Mouse (Mus musculus): ENCODE results near the gene Tmem203. TPM values are rescaled to one million over a fixed set of nuclear protein-coding genes. Genes with fewer than 3 reads are reported as not detected.

Tmem203 gene
- total RNA-seq, 2 experiments from 2014 or later, result 35.1 to 35.8 TPM

DNA sequence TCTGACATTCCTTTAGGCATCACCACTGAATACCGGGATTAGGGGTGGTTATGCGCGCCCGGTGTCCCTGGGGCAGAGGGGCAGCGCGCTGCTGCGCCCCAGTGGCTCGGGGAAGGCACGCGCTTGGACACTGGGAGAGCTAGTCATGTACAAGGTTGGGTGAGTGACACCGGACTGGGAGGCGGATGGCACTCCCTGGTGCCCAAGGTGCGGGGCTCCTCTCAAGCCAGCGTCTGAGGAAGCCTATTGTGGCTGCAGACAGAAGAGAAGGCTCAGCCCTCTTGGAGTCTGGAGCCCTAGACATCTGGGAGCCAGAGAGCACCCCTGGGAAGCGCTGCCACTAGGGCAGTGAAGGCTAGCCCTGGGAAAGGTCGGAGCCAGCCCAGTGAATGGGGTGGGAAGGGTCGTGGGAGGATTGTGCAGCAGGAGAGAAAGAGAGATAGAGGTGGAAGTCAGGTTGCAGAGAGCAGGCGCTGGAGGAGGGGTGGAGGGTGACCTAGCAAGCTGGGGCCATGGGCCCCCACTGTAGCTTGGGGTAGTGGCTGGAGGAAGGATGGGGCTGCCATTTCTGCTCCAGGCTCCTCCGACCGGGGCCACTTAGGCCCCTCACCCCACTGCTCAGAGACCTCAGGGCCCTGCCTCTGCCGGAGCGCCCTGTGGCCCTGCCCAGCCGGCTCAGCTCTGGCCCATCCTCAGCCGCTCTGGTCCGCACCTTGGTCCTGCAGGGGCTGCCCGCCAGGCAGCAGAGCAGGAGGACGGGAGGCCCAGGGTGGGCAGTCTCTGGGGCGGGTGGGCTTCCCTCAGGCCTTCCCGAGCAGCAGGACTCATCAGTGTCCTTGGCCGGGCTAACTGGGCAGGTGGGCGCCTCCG lies 36.2 kb downstream of the Tmem203 start:
- H3K27ac ChIP-seq, result peak overlapping the region; percentile 92
- TF ChIP-seq CTCF (conservative IDR thresholded peaks at IDR 0.05), result peak; percentile 54
- H3K4me3 ChIP-seq, result no peak overlapping the region; the same call in 1 of the 2 replicates
- peak in 1 of 2 experiments; percentile 4 for DNase-seq (ENCODE audit: low spot score in 2 of 2)

DNA sequence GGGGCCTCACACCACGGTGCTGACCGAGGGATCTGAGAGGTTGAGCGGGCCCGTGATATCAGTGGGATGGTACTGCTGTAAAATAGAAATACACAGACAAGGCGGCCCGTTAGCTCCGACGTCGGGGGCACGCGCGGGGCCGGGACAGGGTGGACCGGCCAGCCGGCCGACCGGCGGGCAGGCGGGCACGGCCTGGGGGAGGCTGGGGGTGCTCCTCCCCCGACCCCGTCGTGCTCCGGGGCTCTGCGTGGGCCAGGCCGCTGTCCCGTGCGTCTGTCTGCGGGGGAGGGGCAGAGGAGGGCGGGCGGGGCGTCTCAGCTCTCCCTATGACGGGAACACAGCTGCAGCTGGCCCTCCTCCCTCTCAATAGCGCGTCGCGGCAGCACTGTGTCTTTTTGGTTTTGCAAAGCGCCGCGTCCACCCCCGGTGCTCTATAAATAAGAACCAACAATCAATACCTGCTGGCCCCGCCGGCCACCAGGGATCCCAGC lies 36.9 kb downstream of the Tmem203 start:
- Histone ChIP-seq H3K4me3 (peak overlapping the region; percentile 37), H3K27ac (peak overlapping the region; percentile 92)
- DNase-seq (ENCODE audit: low spot score in 2 of 2), result peak in 1 of 2 experiments; percentile 11
- TF ChIP-seq CTCF (conservative IDR thresholded peaks at IDR 0.05), result no peak

DNA sequence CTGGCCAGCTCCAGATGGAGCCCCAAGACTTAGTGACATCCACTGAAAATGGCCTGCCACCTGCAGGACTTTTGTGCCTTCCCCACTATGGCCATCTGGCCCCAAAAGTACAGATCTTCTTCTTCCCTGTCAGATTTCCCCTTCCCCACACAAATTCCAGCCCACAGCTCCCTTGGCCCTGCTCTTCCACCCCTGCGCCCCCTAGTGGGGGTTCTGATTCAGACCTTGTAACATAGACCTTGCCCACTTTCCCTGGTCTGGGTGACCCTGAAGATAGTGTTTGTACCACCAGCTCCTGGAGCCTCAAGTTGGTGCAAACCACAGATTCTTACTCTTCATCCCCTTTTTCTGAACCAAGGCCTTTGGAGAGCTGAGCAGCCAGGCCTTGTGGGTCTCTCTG lies 37.6 kb downstream of the Tmem203 start:
- TF ChIP-seq CTCF (conservative IDR thresholded peaks at IDR 0.05), result peak; percentile 96
- Histone ChIP-seq H3K27ac (peak overlapping the region; percentile 92), H3K4me3 (no peak overlapping the region; the same call in 1 of the 2 replicates)
- peak; percentile 51 to 84 for DNase-seq (ENCODE audit: low spot score in 2 of 2)

DNA sequence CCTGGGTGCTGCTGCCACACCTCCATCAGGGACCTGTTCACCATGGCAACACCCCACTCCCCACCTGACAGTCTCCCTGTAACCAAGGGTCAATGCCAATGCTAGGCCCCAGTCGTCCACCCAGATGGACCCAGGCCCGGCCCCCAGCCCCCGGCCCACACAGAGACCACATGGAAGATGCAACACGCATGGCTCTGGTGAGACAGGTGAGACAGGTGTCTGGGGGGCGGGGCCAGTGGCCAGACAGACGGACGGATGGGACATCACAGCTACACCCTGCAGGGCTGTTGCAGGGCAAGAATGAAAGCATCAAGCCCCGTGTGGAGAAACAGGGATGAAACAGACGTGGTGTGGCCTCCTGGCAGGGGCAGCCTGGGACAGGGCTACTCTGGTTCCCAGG lies 38.5 kb downstream of the Tmem203 start:
- no peak overlapping the region for H3K4me3 ChIP-seq
- no peak for DNase-seq (ENCODE audit: low spot score in 2 of 2)
- no peak for TF ChIP-seq CTCF (conservative IDR thresholded peaks at IDR 0.05)
- peak overlapping the region; percentile 92; the same call in 1 of the 2 replicates for H3K27ac ChIP-seq

DNA sequence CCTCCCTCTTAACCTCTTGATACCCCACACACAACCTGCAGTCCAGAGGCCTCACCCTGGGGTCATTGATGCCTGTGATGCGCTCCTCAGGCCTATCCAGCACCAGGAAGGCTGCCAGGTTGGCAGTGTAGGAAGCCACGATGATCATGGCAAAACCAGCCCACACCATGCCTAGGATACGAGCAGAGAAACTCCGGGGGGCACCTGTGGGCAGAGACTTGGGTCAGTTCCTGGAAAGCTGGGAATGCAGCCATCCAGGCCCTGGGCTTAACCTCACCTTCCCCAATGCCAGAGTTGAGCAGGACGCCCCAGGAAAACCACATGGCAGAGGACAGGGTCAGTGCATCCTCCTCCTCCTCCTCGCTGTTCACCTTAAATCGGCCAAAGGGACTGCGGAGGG lies 41.9 kb downstream of the Tmem203 start:
- DNase-seq (ENCODE audit: low spot score in 2 of 2), result no peak
- Histone ChIP-seq H3K4me3 (no peak overlapping the region), H3K27ac (no peak overlapping the region)
- no peak for TF ChIP-seq CTCF (conservative IDR thresholded peaks at IDR 0.05)

DNA sequence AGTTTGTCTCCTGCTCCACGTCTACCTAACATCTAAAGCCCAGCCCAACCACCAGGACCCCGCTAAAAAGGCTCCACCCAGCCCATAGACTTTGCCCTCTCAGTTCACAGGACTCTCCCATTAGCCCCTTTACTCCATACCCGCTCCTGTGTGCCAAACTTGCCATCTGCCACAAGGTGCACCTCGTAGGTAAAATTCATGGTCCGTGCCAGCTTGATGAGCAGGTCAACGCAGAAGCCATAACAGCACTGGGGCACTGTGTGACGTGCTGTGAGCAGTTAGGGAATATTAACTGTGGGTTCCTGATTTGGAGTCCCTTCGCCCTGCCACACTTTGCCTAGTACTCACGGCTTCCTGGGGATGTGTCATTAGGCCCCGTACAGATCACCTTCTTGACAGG lies 42.8 kb downstream of the Tmem203 start:
- DNase-seq (ENCODE audit: low spot score in 2 of 2), result no peak
- TF ChIP-seq CTCF (conservative IDR thresholded peaks at IDR 0.05), result no peak

DNA sequence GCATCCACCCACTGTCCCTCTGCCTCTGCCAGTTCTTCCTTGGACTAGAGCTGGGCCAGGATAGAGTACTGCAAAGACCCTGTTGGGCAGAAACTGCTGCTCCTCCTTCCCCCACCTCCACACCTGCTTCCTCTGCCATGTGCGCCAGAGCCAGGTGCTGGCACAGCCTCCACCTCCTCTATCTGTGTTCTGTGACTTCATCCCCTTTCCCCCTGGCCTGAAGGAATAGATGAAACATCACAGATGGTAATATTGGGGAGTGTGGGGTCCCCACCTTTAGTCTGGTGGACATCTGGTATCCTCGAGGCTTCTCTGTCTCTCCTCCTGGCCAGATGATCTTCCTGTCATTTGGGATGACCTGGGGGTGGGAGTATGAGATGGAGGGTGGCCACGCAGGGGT lies 48.2 kb downstream of the Tmem203 start:
- H3K4me3 ChIP-seq, result no peak overlapping the region
- no peak for DNase-seq (ENCODE audit: low spot score in 2 of 2)
- H3K27ac ChIP-seq, result no peak overlapping the region
- no peak for TF ChIP-seq CTCF (conservative IDR thresholded peaks at IDR 0.05)

More for the DNA sequence above, 42.8 kb downstream of the Tmem203 start:
- no peak overlapping the region for H3K4me3 ChIP-seq
- H3K27ac ChIP-seq, result no peak overlapping the region

DNA sequence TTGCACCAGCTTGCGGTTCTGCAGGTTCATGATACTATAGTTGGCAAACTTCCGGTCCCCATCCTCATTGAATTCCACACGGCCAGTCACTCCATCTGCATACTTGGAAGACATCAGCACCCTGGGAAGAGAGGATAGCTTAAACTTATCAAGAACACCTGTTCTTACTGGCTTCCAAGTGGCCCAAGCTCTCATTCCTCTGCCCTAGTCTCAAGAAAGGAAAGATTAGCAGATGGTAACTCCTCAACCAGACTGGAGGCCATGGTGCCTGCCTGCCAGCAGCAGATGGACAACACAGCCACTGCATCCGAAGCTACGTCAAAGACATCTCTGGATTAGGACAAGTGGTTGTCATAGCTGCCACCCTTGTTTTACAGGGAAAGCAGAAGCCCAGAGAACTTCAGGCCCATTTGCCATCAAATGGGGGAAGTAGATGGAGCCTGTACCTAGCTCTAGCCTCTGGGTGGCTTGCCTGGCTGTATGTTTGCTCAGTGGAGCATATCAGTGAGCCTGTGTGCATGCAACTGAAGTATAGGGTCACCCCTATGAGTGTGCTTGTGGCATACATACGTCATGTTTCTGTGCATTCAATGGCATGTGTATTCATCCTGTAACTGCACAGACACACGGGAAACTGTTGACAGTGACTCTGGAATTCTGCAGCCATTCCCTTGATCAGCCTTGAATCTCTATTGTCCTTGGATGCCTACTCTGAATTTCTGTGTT lies 48.9 kb downstream of the Tmem203 start:
- Histone ChIP-seq H3K27ac (peak overlapping the region; percentile 48; the same call in 1 of the 2 replicates), H3K4me3 (no peak overlapping the region; the same call in 1 of the 2 replicates)
- no peak for TF ChIP-seq CTCF (conservative IDR thresholded peaks at IDR 0.05)
- DNase-seq (ENCODE audit: low spot score in 2 of 2), result peak in 1 of 2 experiments; percentile 16

DNA sequence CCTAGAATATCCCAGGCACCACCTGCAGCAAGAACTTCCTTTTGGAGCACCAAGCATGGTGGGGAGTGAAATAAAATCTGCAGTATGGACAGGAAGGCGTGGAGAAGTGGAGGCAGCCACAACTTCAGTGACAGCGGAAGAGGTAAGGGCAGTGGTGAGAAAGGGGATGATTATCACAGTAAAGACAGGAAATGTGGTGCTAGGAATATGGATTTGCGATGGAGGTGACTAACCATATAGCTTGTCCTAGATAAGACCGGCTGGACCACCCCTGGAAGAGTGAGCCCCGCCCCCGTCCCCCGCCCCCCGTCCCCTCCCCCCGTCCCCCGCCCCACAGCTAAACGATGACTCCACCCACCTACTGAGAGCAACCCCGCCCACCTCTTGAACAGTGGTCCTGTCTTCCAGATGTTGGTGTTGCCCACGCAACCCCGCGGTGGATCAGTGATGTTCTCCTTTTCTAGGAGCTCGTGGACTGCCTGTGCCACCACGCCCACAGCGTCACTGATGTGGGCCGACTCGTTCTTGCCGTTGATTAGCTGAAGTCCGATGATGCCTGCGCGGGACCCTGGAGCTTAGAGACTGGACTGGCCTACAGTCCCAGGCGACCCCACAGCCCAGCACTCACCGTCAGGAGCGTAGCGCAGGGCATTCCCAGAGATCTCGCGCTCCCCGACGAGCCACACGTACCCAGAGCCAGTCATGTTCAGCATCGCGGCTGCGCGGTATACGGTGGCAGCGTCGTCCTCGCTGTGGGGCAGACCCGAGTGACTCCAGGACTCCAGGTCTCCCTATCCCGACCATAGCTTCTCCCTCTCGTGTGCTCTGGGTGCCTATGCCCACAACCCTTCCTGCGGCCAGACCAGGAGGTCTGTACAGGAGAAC lies 49.7 kb downstream of the Tmem203 start:
- DNase-seq (ENCODE audit: low spot score in 2 of 2), result peak in 1 of 2 experiments; percentile 10
- peak overlapping the region; percentile 51; the same call in 1 of the 2 replicates for H3K27ac ChIP-seq
- no peak for TF ChIP-seq CTCF (conservative IDR thresholded peaks at IDR 0.05)

More for the DNA sequence above, 49.7 kb downstream of the Tmem203 start:
- H3K4me3 ChIP-seq, result peak overlapping the region; percentile 46

Other genes starting within 250 kb of the Tmem203 start
- 1,000 to 10,000 TPM in 1 of 2 experiments, 100 to 1,000 TPM in 1; 975 to 1,037 TPM for gene Nsmf, start 201.1 kb upstream of the Tmem203 start, total RNA-seq (2021)
- not detected for gene Entpd8, start 175.1 kb upstream of the Tmem203 start, total RNA-seq (2021)
- gene Noxa1, start 160.3 kb upstream of the Tmem203 start, total RNA-seq (2021), result not detected
- 10 to 100 TPM; 21.3 to 21.9 TPM for gene Nrarp, start 74.7 kb upstream of the Tmem203 start, total RNA-seq (2021)
- 1 to 10 TPM; 2.2 to 3.0 TPM for gene Tor4a, start 58.6 kb upstream of the Tmem203 start, total RNA-seq (2021)
- gene Nelfb, start 44.0 kb upstream of the Tmem203 start, total RNA-seq (2021), result 10 to 100 TPM; 57.0 to 58.5 TPM
- gene Stpg3, start 40.8 kb upstream of the Tmem203 start, total RNA-seq (2021), result under 1 TPM in 1 of 2 experiments, not detected in 1; 0.33 TPM
- not detected for gene Fam166a, start 36.7 kb upstream of the Tmem203 start, total RNA-seq (2021)
- 100 to 1,000 TPM; 305 to 309 TPM for gene Tubb4b, start 30.7 kb upstream of the Tmem203 start, total RNA-seq (2021)
- gene Slc34a3, start 21.1 kb upstream of the Tmem203 start, total RNA-seq (2021), result not detected
- gene Rnf224, start 18.7 kb upstream of the Tmem203 start, total RNA-seq (2021), result not detected
- 100 to 1,000 TPM; 228 to 232 TPM for gene Rnf208, start 13.2 kb upstream of the Tmem203 start, total RNA-seq (2021)
- not detected for gene Cysrt1, start 13.0 kb upstream of the Tmem203 start, total RNA-seq (2021)
- gene AL732309.1, start 8.6 kb upstream of the Tmem203 start, total RNA-seq (2021), result 1 to 10 TPM; 2.2 to 2.4 TPM
- 10 to 100 TPM; 21.5 to 23.8 TPM for gene Tprn, start 7.2 kb downstream of the Tmem203 start, total RNA-seq (2021)
- gene Ssna1, start 17.0 kb downstream of the Tmem203 start, total RNA-seq (2021), result 10 to 100 TPM; 64.5 to 69.3 TPM
- gene Anapc2, start 17.0 kb downstream of the Tmem203 start, total RNA-seq (2021), result 10 to 100 TPM; 84.6 to 84.7 TPM
- gene Tmem210, start 32.7 kb downstream of the Tmem203 start, total RNA-seq (2021), result not detected
- not detected for gene Lrrc26, start 34.5 kb downstream of the Tmem203 start, total RNA-seq (2021)
- gene Grin1, start 63.7 kb downstream of the Tmem203 start, total RNA-seq (2021), result 100 to 1,000 TPM; 443 to 449 TPM
- gene Man1b1, start 76.9 kb downstream of the Tmem203 start, total RNA-seq (2021), result 10 to 100 TPM; 56.4 to 58.0 TPM
- 10 to 100 TPM; 32.1 to 36.2 TPM for gene Dpp7, start 100.9 kb downstream of the Tmem203 start, total RNA-seq (2021)
- gene Uap1l1, start 110.2 kb downstream of the Tmem203 start, total RNA-seq (2021), result 10 to 100 TPM; 14.6 to 19.8 TPM
- 1 to 10 TPM; 3.0 to 4.0 TPM for gene Sapcd2, start 116.9 kb downstream of the Tmem203 start, total RNA-seq (2021)
- gene Entpd2, start 140.4 kb downstream of the Tmem203 start, total RNA-seq (2021), result 10 to 100 TPM; 14.6 to 16.6 TPM
- gene Npdc1, start 143.9 kb downstream of the Tmem203 start, total RNA-seq (2021), result 100 to 1,000 TPM; 429 to 433 TPM
- gene Fut7, start 167.8 kb downstream of the Tmem203 start, total RNA-seq (2021), result under 1 TPM in 1 of 2 experiments, not detected in 1; 0.37 TPM
- gene Abca2, start 173.3 kb downstream of the Tmem203 start, total RNA-seq (2021), result 100 to 1,000 TPM; 159 to 167 TPM
- under 1 TPM in 1 of 2 experiments, not detected in 1; 0.49 TPM for gene Clic3, start 201.4 kb downstream of the Tmem203 start, total RNA-seq (2021)
- gene Paxx, start 205.7 kb downstream of the Tmem203 start, total RNA-seq (2021), result 10 to 100 TPM; 55.7 to 62.1 TPM
- 100 to 1,000 TPM; 541 to 735 TPM for gene Ptgds, start 214.6 kb downstream of the Tmem203 start, total RNA-seq (2021)
- not detected for gene Lcn12, start 238.5 kb downstream of the Tmem203 start, total RNA-seq (2021)
- gene Fbxw5, start 245.3 kb downstream of the Tmem203 start, total RNA-seq (2021), result 100 to 1,000 TPM; 109 to 120 TPM
- gene C8g, start 246.3 kb downstream of the Tmem203 start, total RNA-seq (2021), result 1 to 10 TPM in 1 of 2 experiments, under 1 TPM in 1; 0.97 to 1.5 TPM